Mouse (Mus musculus): ENCODE measurements around the gene 9430038I01Rik.

DNA sequence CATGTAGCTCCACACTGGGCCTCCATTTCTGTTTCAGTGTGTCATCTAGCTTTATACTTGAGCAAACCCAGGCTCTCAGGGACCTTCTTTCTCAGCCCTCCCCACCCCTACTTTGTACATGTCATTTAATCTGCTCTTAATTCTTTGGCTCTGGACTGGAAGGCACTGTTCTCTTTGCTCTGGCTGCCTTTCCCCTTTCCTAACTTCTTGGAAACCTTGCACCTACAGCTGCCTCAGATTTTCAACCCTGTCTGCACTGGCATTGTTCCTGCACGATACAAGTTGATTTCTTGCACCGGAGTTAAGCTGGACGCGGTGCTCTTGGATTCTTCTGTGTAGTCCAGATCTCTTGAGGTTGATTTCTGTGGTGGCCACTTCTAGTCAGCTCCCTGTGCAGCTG lies 32.4 kb upstream of the 9430038I01Rik start:
- TF ChIP-seq CTCF (IDR thresholded peaks at IDR 0.05; ENCODE audit: extremely low read depth, insufficient read depth, insufficient read length, insufficient replicate concordance), result no peak
- no peak for TF ChIP-seq POLR2A (IDR thresholded peaks at IDR 0.05; ENCODE audit: low read depth, low read length)
